Mouse (Mus musculus): ENCODE measurements around the gene Cltc.
"Not testable (repeated sequence)": the region's sequence is repeated elsewhere in the genome, so short reads cannot be mapped to it uniquely, and the experiment has no call there.

Gene Cltc

GRCm38 (mm10) chr11:86757480-86758371 is at the start of gene Cltc:
Gene Cltc, minus strand, starts transcription at chr11:86757565.
- peak; percentile 93 to 95 for DNase-seq (ENCODE audit: low spot score in 2 of 2)

- DNase-seq (ENCODE audit: low spot score in 2 of 2), result peak; percentile 26 to 38
Measured at GRCm38 (mm10) chr11:86807001-86807477, 49.7 kb upstream of the Cltc start.

- DNase-seq (ENCODE audit: low spot score in 2 of 2), result no peak
Measured at GRCm38 (mm10) chr11:86794161-86794560, 36.8 kb upstream of the Cltc start.

GRCm38 (mm10) chr11:86787436-86787835 is 30.1 kb upstream of the Cltc start:
- DNase-seq (ENCODE audit: low spot score in 2 of 2), result not testable (repeated sequence)

GRCm38 (mm10) chr11:86785767-86786166 is 28.4 kb upstream of the Cltc start:
- no peak for DNase-seq (ENCODE audit: low spot score in 2 of 2)

GRCm38 (mm10) chr11:86769884-86770283 is 12.5 kb upstream of the Cltc start:
- no peak for DNase-seq (ENCODE audit: low spot score in 2 of 2)

GRCm38 (mm10) chr11:86764501-86764900 is 7.1 kb upstream of the Cltc start:
- no peak for DNase-seq (ENCODE audit: low spot score in 2 of 2)

GRCm38 (mm10) chr11:86763127-86763526 is 5.8 kb upstream of the Cltc start:
- DNase-seq (ENCODE audit: low spot score in 2 of 2), result not testable (repeated sequence)

- DNase-seq (ENCODE audit: low spot score in 2 of 2), result no peak
Measured at GRCm38 (mm10) chr11:86760357-86760756, 3.0 kb upstream of the Cltc start.

- no peak for DNase-seq (ENCODE audit: low spot score in 2 of 2)
Measured at GRCm38 (mm10) chr11:86759886-86760285, 2.5 kb upstream of the Cltc start.

- DNase-seq (ENCODE audit: low spot score in 2 of 2), result no peak
Measured at GRCm38 (mm10) chr11:86759226-86759625, 1.9 kb upstream of the Cltc start.

- no peak for DNase-seq (ENCODE audit: low spot score in 2 of 2)
Measured at GRCm38 (mm10) chr11:86758559-86758958, 1.2 kb upstream of the Cltc start.

GRCm38 (mm10) chr11:86757142-86757479 is 254 bp downstream of the Cltc start:
- DNase-seq (ENCODE audit: low spot score in 2 of 2), result no peak

- DNase-seq (ENCODE audit: low spot score in 2 of 2), result peak; percentile 13 to 37
Measured at GRCm38 (mm10) chr11:86756156-86757141, 916 bp downstream of the Cltc start.

- no peak for DNase-seq (ENCODE audit: low spot score in 2 of 2)
Measured at GRCm38 (mm10) chr11:86752404-86752803, 5.0 kb downstream of the Cltc start.

- DNase-seq (ENCODE audit: low spot score in 2 of 2), result no peak
Measured at GRCm38 (mm10) chr11:86751010-86751409, 6.4 kb downstream of the Cltc start.

- DNase-seq (ENCODE audit: low spot score in 2 of 2), result no peak
Measured at GRCm38 (mm10) chr11:86749776-86750423, 7.5 kb downstream of the Cltc start.

GRCm38 (mm10) chr11:86745634-86746404 is 11.5 kb downstream of the Cltc start:
- no peak for DNase-seq (ENCODE audit: low spot score in 2 of 2)

- no peak for DNase-seq (ENCODE audit: low spot score in 2 of 2)
Measured at GRCm38 (mm10) chr11:86742605-86743004, 14.8 kb downstream of the Cltc start.

GRCm38 (mm10) chr11:86741505-86741904 is 15.9 kb downstream of the Cltc start:
- DNase-seq (ENCODE audit: low spot score in 2 of 2), result no peak

GRCm38 (mm10) chr11:86739470-86739869 is 17.9 kb downstream of the Cltc start:
- no peak for DNase-seq (ENCODE audit: low spot score in 2 of 2)
